Mouse (Mus musculus): ENCODE measurements around the gene Pfdn4.

Gene Pfdn4

GRCm38 (mm10) chr2:170550240-170550639, 54.0 kb downstream of the Pfdn4 start:
- no peak for DNase-seq (ENCODE audit: low spot score)

- DNase-seq (ENCODE audit: low spot score) = no peak
Measured at GRCm38 (mm10) chr2:170552088-170552487, 55.9 kb downstream of the Pfdn4 start.

GRCm38 (mm10) chr2:170563956-170564855, 68.0 kb downstream of the Pfdn4 start:
- DNase-seq (ENCODE audit: low spot score) = no peak

DNA sequence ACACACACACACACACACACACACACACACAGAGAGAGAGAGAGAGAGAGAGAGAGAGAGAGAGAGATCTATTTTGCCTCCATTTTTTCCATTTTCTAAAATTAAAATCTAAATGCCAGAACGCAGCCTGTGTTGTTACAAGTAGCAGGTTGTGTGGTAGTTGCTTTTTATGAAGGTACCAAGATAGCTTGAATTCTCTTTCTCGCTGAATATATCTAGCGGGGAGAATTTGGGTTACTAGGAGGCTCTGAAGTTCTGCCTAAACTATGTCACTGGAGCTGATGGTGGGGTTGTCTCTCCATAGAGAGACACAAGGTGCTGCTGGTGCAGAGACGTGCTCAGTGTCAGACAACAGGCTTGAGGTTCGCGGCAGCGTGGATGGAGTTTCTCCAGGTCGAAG, 68.8 kb downstream of the Pfdn4 start:
- DNase-seq (ENCODE audit: low spot score) = no peak
